Mouse (Mus musculus) limb, embryonic 11.5 days (tissue): ENCODE measurements around the gene Fbxw5. TPM values are rescaled to one million over a fixed set of nuclear protein-coding genes. Genes with fewer than 3 reads are reported as not detected.
A peak's percentile ranks its signal among the peaks of the same experiment; 100 is the strongest.

Source experiments
- ATAC-seq: fragments of 200-750 bp; cut with Nextera tagmentation; 2 replicates; pipeline ENCODE4 v1.8.0; 2017; ENCODE audit warnings: low read depth; ENCODE audit not compliant: insufficient number of reproducible peaks, low FRiP score, low TSS enrichment
- DNase-seq: peaks from one replicate; pipeline ENCODE4 v3.0.0-alpha.2; 2015; ENCODE audit warnings: low spot score
- H3K27ac ChIP-seq: fragments of 300-500 bp; sonication (generic); replicated peaks from 2 replicates; pipeline ENCODE4 v1.5.1; 2014; ENCODE audit warnings: low read depth, mild to moderate bottlenecking, low read length
- H3K27me3 ChIP-seq: fragments of 300-500 bp; sonication (generic); 2 replicates; pipeline ENCODE4 v1.6.1; 2014; ENCODE audit warnings: mild to moderate bottlenecking, low read length, mixed read lengths; ENCODE audit not compliant: control insufficient read depth, insufficient read depth
- H3K36me3 ChIP-seq: fragments of 300-500 bp; sonication (generic); 2 replicates; pipeline ENCODE4 v1.6.1; 2014; ENCODE audit warnings: mild to moderate bottlenecking, low read length, moderate library complexity, mixed read lengths; ENCODE audit not compliant: control insufficient read depth, insufficient read depth
- H3K4me1 ChIP-seq: fragments of 300-500 bp; sonication (generic); 2 replicates; pipeline ENCODE4 v1.6.1; 2014; ENCODE audit warnings: low read length, mixed read lengths; ENCODE audit not compliant: control insufficient read depth, insufficient read depth
- H3K4me2 ChIP-seq: fragments of 300-500 bp; sonication (generic); 2 replicates; pipeline ENCODE4 v1.6.1; 2014; ENCODE audit warnings: low read depth, mild to moderate bottlenecking, moderate library complexity; ENCODE audit not compliant: severe bottlenecking
- H3K4me3 ChIP-seq: fragments of 300-500 bp; sonication (generic); 2 replicates; pipeline ENCODE4 v1.5.1; 2014; ENCODE audit warnings: low read depth, low read length
- H3K9ac ChIP-seq: fragments of 300-500 bp; sonication (generic); 2 replicates; pipeline ENCODE4 v1.6.1; 2014; ENCODE audit warnings: mild to moderate bottlenecking, low read length
- H3K9me3 ChIP-seq: fragments of 300-500 bp; sonication (generic); 2 replicates; pipeline ENCODE4 v1.6.1; 2016; ENCODE audit warnings: low read length; ENCODE audit not compliant: control insufficient read depth
- WGBS: fragments of 180-500 bp; shearing (Covaris S2); extraction: QIAGEN DNeasy Blood & Tissue Kit; methylation state at CpG from one replicate; pipeline ENCODE4 v1.1.7; 2014; 5-methylcytosine and 5-hydroxymethylcytosine counted together
- polyA plus RNA-seq: library from polyadenylated mRNA; unstranded; fragments of >200 nt; fragmentation: Nextera tagmentation; extraction: Ambion mirVana; gene quantifications from 2 replicates; pipeline ENCODE4 v1.2.1, GENCODE M21; 2014

The Fbxw5 gene
- polyA plus RNA-seq, 1 experiment from 2014 or later: 68.0 TPM

DNA sequence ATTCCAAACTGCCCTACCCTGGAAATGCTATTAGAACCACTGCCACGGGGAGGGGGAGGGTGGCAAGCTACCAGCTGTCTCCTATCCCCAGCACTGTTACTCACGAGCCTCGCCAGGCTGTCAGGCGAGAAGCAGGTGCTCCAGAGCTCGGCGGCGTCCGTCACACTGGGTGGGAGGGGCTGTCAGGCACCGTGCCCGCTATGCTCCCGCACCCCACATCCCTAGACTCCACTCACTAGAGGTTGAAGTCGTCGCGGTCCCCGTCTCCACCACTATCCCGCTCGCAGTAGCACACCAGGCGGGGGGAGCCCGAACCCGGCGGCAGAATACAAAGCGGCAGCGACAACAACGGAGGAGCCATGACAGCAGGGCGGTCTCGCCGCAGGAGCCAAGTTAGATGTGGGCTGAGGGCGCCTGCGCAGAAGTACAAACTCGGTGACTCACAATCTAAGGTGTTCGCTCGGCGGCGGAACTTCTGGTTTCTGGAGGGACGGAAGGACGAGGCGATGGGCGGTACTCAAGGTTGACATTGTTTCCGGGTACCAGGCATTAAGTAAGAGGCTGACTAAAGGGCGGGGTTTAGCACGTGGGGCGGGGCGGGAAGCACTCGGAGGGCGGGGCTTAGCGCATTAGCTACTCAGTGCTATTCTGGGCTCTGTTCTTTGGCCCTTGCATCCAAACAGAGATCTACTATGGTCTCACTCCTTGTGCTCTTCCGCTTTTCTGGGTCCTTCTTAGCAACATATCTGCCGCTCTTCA, 39.8 kb upstream of the Fbxw5 start, which contains the start of gene Paxx:
Gene Paxx (minus strand): TSS at position 544 of the 759 bp plus-strand sequence.
- peak; percentile 83 for ATAC-seq
- Histone ChIP-seq H3K27ac (peak within 1 kb of the TSS; percentile 47; the same call in 1 of the 2 replicates), H3K4me2 (peak within 1 kb of the TSS; percentile 90), H3K9me3 (no peaks in the 10 kb centered on the region), H3K9ac (peak within 1 kb of the TSS; percentile 68), H3K4me1 (peaks cover 6% of the 10 kb centered on the region), H3K36me3 (no peaks in the 10 kb centered on the region; the same call in 1 of the 2 replicates), H3K27me3 (no peaks in the 10 kb centered on the region), H3K4me3 (peak within 1 kb of the TSS; percentile 74)
- peak; percentile 89 for DNase-seq
- WGBS: under 1% methylated on average over 48 of the region's 48 CpGs

GRCm38 (mm10) chr2:25461407-25461806, 39.1 kb upstream of the Fbxw5 start:
- Histone ChIP-seq H3K9ac (0 out of 2 replicates have a peak overlapping the region, but pooled peaks have one; percentile 30), H3K4me2 (peak overlapping the region; percentile 90), H3K9me3 (no peaks in the 10 kb centered on the region), H3K27ac (no peak overlapping the region), H3K27me3 (no peaks in the 10 kb centered on the region), H3K4me1 (peaks cover 9% of the 10 kb centered on the region), H3K36me3 (no peaks in the 10 kb centered on the region; the same call in 1 of the 2 replicates), H3K4me3 (peak overlapping the region; percentile 74)
- DNase-seq: no peak
- no peak for ATAC-seq
- 36% methylated on average over 3 of the region's 3 CpGs for WGBS

DNA sequence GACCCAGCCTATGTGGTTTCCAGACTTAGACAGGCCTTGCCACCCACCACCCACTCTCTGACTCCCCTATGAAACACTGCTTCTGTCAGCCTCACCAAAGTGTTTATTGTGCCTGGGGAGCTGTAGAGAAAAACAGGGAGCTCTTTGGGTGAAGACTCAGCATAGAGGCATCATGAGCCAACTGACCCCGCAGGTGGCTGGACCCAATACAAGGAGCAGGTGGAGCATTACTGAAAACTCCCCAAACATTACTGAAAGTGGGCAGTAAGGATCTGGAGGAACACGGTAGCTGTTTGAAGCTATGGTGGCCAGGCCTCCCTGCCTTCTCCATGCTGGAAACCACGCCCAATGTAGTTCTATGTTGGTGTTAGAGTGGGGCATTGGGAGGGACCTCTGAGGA, 36.9 kb upstream of the Fbxw5 start:
- Histone ChIP-seq H3K4me2 (no peak overlapping the region), H3K4me1 (peaks cover 9% of the 10 kb centered on the region), H3K27ac (no peak overlapping the region), H3K36me3 (no peaks in the 10 kb centered on the region; the same call in 1 of the 2 replicates), H3K27me3 (no peaks in the 10 kb centered on the region), H3K4me3 (no peak overlapping the region), H3K9ac (no peak overlapping the region), H3K9me3 (no peaks in the 10 kb centered on the region)
- WGBS: 90% methylated on average over 3 of the region's 3 CpGs
- ATAC-seq (no peak), DNase-seq (no peak)

DNA sequence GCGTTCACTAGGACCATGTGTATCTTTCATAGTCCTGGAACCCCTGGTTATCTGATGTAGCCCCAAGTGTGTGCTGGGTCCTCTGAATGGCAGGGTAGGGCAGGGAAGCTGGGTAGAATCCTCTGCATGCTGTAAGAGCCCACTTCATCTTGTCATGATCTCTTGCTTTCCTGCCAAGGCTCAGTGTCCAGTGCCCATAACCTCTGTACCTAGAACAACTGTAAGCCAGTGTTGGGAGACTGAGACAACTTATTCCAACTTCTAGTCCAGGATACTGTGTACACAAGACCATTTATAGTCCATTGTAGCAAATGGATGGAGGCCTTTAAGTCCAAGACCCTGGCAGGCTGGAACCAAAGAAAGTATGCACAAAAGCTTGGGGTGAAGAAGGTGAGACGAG, 35.3 kb upstream of the Fbxw5 start:
- Histone ChIP-seq H3K36me3 (no peaks in the 10 kb centered on the region), H3K27me3 (no peaks in the 10 kb centered on the region), H3K9me3 (no peaks in the 10 kb centered on the region), H3K9ac (no peak overlapping the region), H3K4me1 (peaks cover 5% of the 10 kb centered on the region), H3K4me3 (no peak overlapping the region), H3K27ac (no peak overlapping the region), H3K4me2 (no peak overlapping the region)
- no peak for ATAC-seq
- DNase-seq: no peak
- 82% methylated on average over 2 of the region's 2 CpGs for WGBS

DNA sequence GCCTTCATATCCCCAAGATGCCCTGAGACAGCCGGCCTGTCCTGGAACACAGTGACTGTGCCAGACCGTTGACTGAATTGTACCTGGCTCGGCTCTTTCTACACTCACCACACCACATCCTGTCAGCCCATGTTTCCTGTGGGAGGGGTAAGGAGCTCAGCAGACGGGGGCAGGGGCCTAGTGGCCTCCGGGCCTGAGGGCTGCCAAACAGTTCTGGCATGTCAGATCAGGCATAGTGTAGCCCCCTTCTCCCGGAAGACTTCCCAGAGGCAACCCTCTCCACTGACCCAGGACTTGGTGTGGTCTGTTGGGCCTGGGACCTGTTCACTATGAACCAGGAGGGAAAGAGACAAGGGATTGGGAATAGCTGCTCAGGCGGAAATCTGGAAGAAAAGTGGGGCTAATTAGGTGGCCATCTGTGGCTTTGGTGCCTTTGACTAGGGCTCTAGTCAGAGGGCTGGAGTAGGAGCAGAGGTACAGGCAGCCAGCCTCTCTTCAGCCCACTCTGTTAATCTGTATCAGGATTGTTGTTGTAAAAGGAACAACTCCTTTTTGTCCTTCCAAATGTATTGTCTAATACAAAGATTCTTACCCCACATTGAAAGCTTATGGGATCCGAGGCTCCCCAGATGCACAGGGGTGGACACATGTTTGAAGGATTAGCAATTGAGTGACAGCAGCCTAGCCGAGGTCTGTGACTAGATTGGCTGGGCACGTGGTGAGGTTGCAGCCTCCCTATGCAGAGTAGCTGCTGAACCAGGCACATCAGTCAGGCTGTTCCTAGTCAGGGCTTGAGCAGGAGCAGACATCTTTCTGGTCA, 34.5 kb upstream of the Fbxw5 start:
- H3K36me3 ChIP-seq: no peaks in the 10 kb centered on the region
- H3K4me1 ChIP-seq: peaks cover 5% of the 10 kb centered on the region; the same call in 1 of the 2 replicates
- H3K4me3 ChIP-seq: no peak overlapping the region
- no peaks in the 10 kb centered on the region for H3K27me3 ChIP-seq
- no peak overlapping the region; the same call in 1 of the 2 replicates for H3K27ac ChIP-seq
- H3K9me3 ChIP-seq: no peaks in the 10 kb centered on the region
- ATAC-seq (no peak), DNase-seq (no peak)
- H3K9ac ChIP-seq: 0 out of 2 replicates have a peak overlapping the region, but pooled peaks have one; percentile 14
- no peak overlapping the region for H3K4me2 ChIP-seq
- 47% methylated on average over 10 of the region's 10 CpGs for WGBS

GRCm38 (mm10) chr2:25467606-25468303, 32.8 kb upstream of the Fbxw5 start:
- DNase-seq: no peak
- Histone ChIP-seq H3K9ac (no peak overlapping the region), H3K4me3 (no peak overlapping the region), H3K27ac (no peak overlapping the region), H3K9me3 (no peaks in the 10 kb centered on the region), H3K4me2 (no peak overlapping the region), H3K4me1 (peaks cover 5% of the 10 kb centered on the region; the same call in 1 of the 2 replicates), H3K36me3 (no peaks in the 10 kb centered on the region), H3K27me3 (no peaks in the 10 kb centered on the region)
- ATAC-seq: no peak
- WGBS: 80% methylated on average over 14 of the region's 14 CpGs

- DNase-seq (no peak), ATAC-seq (no peak)
- Histone ChIP-seq H3K4me3 (no peak overlapping the region), H3K36me3 (no peaks in the 10 kb centered on the region), H3K4me1 (peaks cover 5% of the 10 kb centered on the region; the same call in 1 of the 2 replicates), H3K4me2 (no peak overlapping the region), H3K9me3 (no peaks in the 10 kb centered on the region), H3K27ac (no peak overlapping the region), H3K9ac (no peak overlapping the region), H3K27me3 (no peaks in the 10 kb centered on the region)
- WGBS: 72% methylated on average over 10 of the region's 10 CpGs
These were observed 31.3 kb upstream of the Fbxw5 start for GRCm38 (mm10) chr2:25468962-25469915.
